Mouse (Mus musculus): ENCODE measurements at regions not wholly inside any gene's neighbourhood (a gene's known extent, or its start where the extent isn't known, plus 50 kb on each side); places are given as distances from the start of the nearest gene placed in this dataset.

DNA sequence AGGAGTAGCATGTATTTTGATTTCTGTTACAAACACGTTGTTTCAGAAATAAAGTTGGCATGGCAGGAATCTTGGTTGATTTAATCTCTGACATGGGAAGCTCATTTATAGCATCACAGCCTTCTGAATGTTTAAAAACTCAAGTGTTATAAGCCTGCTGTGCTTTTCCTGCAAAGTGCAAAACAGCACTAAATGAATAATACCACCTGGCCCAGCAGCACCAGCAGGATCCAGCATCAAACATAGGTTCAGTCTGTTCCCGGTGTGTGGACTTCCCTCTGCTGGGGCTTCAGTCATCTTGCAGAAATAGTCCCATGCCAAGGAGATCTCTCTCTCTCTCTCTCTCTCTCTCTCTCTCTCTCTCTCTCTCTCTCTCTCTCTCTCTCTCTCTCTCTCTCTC, 154.7 kb upstream of the Tox3 start:
- Histone ChIP-seq H3ac (ENCODE audit: control insufficient read depth, insufficient read length, low read depth) (no peak overlapping the region), H3K79me3 (ENCODE audit: low read depth) (no peaks in the 10 kb centered on the region), H3K4me3 (ENCODE audit: insufficient read depth, poor library complexity, severe bottlenecking) (no peak overlapping the region), H3K27me3 (ENCODE audit: control insufficient read depth, insufficient read depth, insufficient read length) (no peaks in the 10 kb centered on the region), H3K79me2 (ENCODE audit: control insufficient read depth, insufficient read depth) (no peaks in the 10 kb centered on the region), H3K36me3 (ENCODE audit: control insufficient read depth, insufficient read depth) (no peaks in the 10 kb centered on the region)
- TF ChIP-seq CTCF (IDR thresholded peaks at IDR 0.05; ENCODE audit: control insufficient read depth, insufficient read depth, insufficient read length) (no peak), MAX (IDR thresholded peaks at IDR 0.05) (no peak), MYOG (IDR thresholded peaks at IDR 0.05; ENCODE audit: control insufficient read depth, extremely low read depth, insufficient read length) (no peak), CEBPB (IDR thresholded peaks at IDR 0.05; ENCODE audit: low read depth) (no peak), USF1 (IDR thresholded peaks at IDR 0.05; ENCODE audit: low read depth) (no peak), FOSL1 (IDR thresholded peaks at IDR 0.05; ENCODE audit: insufficient read depth, low read length, poor library complexity, severe bottlenecking) (no peak), MYOD1 (IDR thresholded peaks at IDR 0.05; ENCODE audit: control insufficient read depth, insufficient read length, low read depth) (no peak)

DNA sequence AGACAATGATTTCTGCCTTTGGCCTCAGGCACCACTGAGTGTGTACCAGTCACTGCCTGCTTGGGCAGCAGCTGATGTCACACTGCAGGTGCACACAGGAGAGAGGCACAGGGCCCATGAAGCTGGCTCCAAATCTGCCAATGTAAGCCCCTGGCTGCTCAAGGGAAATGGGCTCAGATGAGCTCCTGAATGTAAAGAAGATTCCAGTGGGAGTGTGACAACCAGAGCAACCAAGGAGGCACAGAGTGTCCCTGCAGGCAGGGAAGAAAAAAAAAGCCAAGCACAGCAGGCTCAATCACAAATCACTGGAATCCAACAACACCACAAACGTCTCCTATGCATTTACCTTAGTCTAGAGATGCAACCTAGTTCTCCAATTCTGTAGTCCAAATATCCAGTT, 151.2 kb upstream of the Tox3 start:
- Histone ChIP-seq H3K4me3 (ENCODE audit: insufficient read depth, poor library complexity, severe bottlenecking) (no peak overlapping the region), H3K36me3 (ENCODE audit: control insufficient read depth, insufficient read depth) (no peaks in the 10 kb centered on the region), H3ac (ENCODE audit: control insufficient read depth, insufficient read length, low read depth) (no peak overlapping the region), H3K79me2 (ENCODE audit: control insufficient read depth, insufficient read depth) (no peaks in the 10 kb centered on the region), H3K79me3 (ENCODE audit: low read depth) (no peaks in the 10 kb centered on the region), H3K27me3 (ENCODE audit: control insufficient read depth, insufficient read depth, insufficient read length) (no peaks in the 10 kb centered on the region)
- TF ChIP-seq FOSL1 (IDR thresholded peaks at IDR 0.05; ENCODE audit: insufficient read depth, low read length, poor library complexity, severe bottlenecking), result no peak
- no peak for TF ChIP-seq USF1 (IDR thresholded peaks at IDR 0.05; ENCODE audit: low read depth)
- no peak for TF ChIP-seq CEBPB (IDR thresholded peaks at IDR 0.05; ENCODE audit: low read depth)
- no peak for TF ChIP-seq MYOG (IDR thresholded peaks at IDR 0.05; ENCODE audit: control insufficient read depth, extremely low read depth, insufficient read length)
- no peak for TF ChIP-seq MAX (IDR thresholded peaks at IDR 0.05)
- no peak for TF ChIP-seq CTCF (IDR thresholded peaks at IDR 0.05; ENCODE audit: control insufficient read depth, insufficient read depth, insufficient read length)
- no peak for TF ChIP-seq MYOD1 (IDR thresholded peaks at IDR 0.05; ENCODE audit: control insufficient read depth, insufficient read length, low read depth)

- no peaks in the 10 kb centered on the region for H3K79me3 ChIP-seq (ENCODE audit: low read depth)
- no peak for TF ChIP-seq USF1 (IDR thresholded peaks at IDR 0.05; ENCODE audit: low read depth)
- TF ChIP-seq MAX (IDR thresholded peaks at IDR 0.05), result no peak
- TF ChIP-seq CEBPB (IDR thresholded peaks at IDR 0.05; ENCODE audit: low read depth), result no peak
- TF ChIP-seq MYOD1 (IDR thresholded peaks at IDR 0.05; ENCODE audit: control insufficient read depth, insufficient read length, low read depth), result no peak
- TF ChIP-seq CTCF (IDR thresholded peaks at IDR 0.05; ENCODE audit: control insufficient read depth, insufficient read depth, insufficient read length), result no peak
- no peak for TF ChIP-seq MYOG (IDR thresholded peaks at IDR 0.05; ENCODE audit: control insufficient read depth, extremely low read depth, insufficient read length)
- TF ChIP-seq FOSL1 (IDR thresholded peaks at IDR 0.05; ENCODE audit: insufficient read depth, low read length, poor library complexity, severe bottlenecking), result no peak
- no peaks in the 10 kb centered on the region for H3K36me3 ChIP-seq (ENCODE audit: control insufficient read depth, insufficient read depth)
- H3ac ChIP-seq (ENCODE audit: control insufficient read depth, insufficient read length, low read depth), result no peak overlapping the region
- H3K4me3 ChIP-seq (ENCODE audit: insufficient read depth, poor library complexity, severe bottlenecking), result no peak overlapping the region
- H3K79me2 ChIP-seq (ENCODE audit: control insufficient read depth, insufficient read depth), result no peaks in the 10 kb centered on the region
- H3K27me3 ChIP-seq (ENCODE audit: control insufficient read depth, insufficient read depth, insufficient read length), result no peaks in the 10 kb centered on the region
Observed at GRCm38 (mm10) chr8:90496658-90497163, 148.6 kb upstream of the Tox3 start.

DNA sequence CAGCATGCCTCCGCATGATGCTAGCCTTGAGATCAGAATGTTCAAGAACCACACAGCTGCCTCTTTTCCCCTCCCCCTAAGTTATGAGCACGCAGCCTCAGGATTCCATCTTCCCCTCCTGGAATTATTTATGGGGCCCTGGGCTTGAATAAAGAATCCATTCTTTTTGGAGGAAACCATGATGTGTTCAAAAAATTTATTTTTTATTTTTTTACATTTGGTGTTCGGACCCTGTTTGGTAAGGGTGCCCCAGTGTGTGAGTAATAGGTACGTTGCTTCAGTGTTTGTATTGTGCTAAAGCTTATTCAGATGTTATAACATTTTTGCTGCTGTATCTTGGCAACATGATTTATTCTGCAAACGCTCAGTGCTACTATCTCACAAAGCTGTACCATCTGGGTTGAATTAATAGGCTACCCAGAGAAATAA, 147.8 kb upstream of the Tox3 start:
- TF ChIP-seq FOSL1 (IDR thresholded peaks at IDR 0.05; ENCODE audit: insufficient read depth, low read length, poor library complexity, severe bottlenecking) (no peak), MYOD1 (IDR thresholded peaks at IDR 0.05; ENCODE audit: control insufficient read depth, insufficient read length, low read depth) (no peak), USF1 (IDR thresholded peaks at IDR 0.05; ENCODE audit: low read depth) (no peak), CEBPB (IDR thresholded peaks at IDR 0.05; ENCODE audit: low read depth) (no peak), MYOG (IDR thresholded peaks at IDR 0.05; ENCODE audit: control insufficient read depth, extremely low read depth, insufficient read length) (no peak), CTCF (IDR thresholded peaks at IDR 0.05; ENCODE audit: control insufficient read depth, insufficient read depth, insufficient read length) (no peak), MAX (IDR thresholded peaks at IDR 0.05) (no peak)
- H3ac ChIP-seq (ENCODE audit: control insufficient read depth, insufficient read length, low read depth), result no peak overlapping the region
- no peaks in the 10 kb centered on the region for H3K79me3 ChIP-seq (ENCODE audit: low read depth)
- H3K79me2 ChIP-seq (ENCODE audit: control insufficient read depth, insufficient read depth), result no peaks in the 10 kb centered on the region
- no peak overlapping the region for H3K4me3 ChIP-seq (ENCODE audit: insufficient read depth, poor library complexity, severe bottlenecking)
- no peaks in the 10 kb centered on the region for H3K36me3 ChIP-seq (ENCODE audit: control insufficient read depth, insufficient read depth)
- no peaks in the 10 kb centered on the region for H3K27me3 ChIP-seq (ENCODE audit: control insufficient read depth, insufficient read depth, insufficient read length)

DNA sequence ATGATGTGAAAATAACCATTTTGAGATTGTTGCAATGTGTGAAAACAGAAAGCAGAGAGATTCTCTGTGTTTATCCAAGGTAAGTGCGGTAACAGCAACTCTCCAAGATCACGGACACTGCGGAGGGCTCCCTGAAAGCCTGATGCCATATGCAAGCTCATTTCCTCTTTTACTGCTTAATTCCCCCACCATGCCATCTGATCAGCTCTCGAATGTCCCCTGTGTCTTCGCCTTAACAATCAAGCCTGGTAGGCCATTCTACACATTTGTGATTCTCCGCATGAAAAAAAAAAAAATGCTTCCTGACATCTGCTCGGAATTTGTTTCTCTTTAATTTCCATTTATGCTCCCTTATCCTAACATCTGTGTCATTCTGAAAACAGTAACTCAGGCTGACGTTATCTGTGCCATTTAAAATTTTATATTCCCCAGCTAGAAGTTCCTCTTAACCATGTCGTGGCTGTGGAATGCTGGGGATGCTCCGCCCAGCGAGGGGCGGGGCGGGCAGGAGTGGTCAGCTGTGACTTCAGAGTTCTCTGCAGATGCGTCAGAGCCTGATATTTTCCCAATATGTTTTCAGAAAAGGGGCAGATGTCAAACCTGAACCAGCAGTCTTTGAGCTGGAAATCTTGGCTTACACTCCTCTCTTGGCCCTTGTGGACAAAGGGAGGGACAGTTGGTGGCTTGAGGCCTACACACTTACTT, 144.5 kb upstream of the Tox3 start:
- Histone ChIP-seq H3K79me3 (ENCODE audit: low read depth) (no peaks in the 10 kb centered on the region), H3ac (ENCODE audit: control insufficient read depth, insufficient read length, low read depth) (no peak overlapping the region), H3K4me3 (ENCODE audit: insufficient read depth, poor library complexity, severe bottlenecking) (no peak overlapping the region), H3K79me2 (ENCODE audit: control insufficient read depth, insufficient read depth) (no peaks in the 10 kb centered on the region), H3K36me3 (ENCODE audit: control insufficient read depth, insufficient read depth) (no peaks in the 10 kb centered on the region), H3K27me3 (ENCODE audit: control insufficient read depth, insufficient read depth, insufficient read length) (no peaks in the 10 kb centered on the region)
- TF ChIP-seq MYOG (IDR thresholded peaks at IDR 0.05; ENCODE audit: control insufficient read depth, extremely low read depth, insufficient read length) (no peak), FOSL1 (IDR thresholded peaks at IDR 0.05; ENCODE audit: insufficient read depth, low read length, poor library complexity, severe bottlenecking) (no peak), CTCF (IDR thresholded peaks at IDR 0.05; ENCODE audit: control insufficient read depth, insufficient read depth, insufficient read length) (no peak), CEBPB (IDR thresholded peaks at IDR 0.05; ENCODE audit: low read depth) (no peak), MYOD1 (IDR thresholded peaks at IDR 0.05; ENCODE audit: control insufficient read depth, insufficient read length, low read depth) (no peak), USF1 (IDR thresholded peaks at IDR 0.05; ENCODE audit: low read depth) (no peak), MAX (IDR thresholded peaks at IDR 0.05) (no peak)

Data from C2C12 (cell line).